Mouse (Mus musculus) myocyte (in vitro differentiated cells): Measurements from ENCODE around the gene Draxin. TPM values are rescaled to one million over a fixed set of nuclear protein-coding genes. Genes with fewer than 3 reads are reported as not detected.

Source experiments
- H3K27me3 ChIP-seq: one replicate; pipeline ENCODE4 v1.6.1; 2011; ENCODE audit not compliant: control insufficient read depth, insufficient read depth, insufficient read length
- H3K36me3 ChIP-seq: one replicate; pipeline ENCODE4 v1.6.1; 2011; ENCODE audit not compliant: control insufficient read depth, insufficient read depth
- H3K4me2 ChIP-seq: one replicate; pipeline ENCODE4 v1.6.1; 2011; ENCODE audit warnings: low read depth, control low read depth
- H3K4me3 ChIP-seq: one replicate; pipeline ENCODE4 v1.5.1; 2011; ENCODE audit warnings: mild to moderate bottlenecking, control low read depth, moderate library complexity
- H3K79me2 ChIP-seq: one replicate; pipeline ENCODE4 v1.6.1; 2011; ENCODE audit not compliant: control insufficient read depth, insufficient read depth
- H3ac ChIP-seq: one replicate; pipeline ENCODE4 v1.6.1; 2011; ENCODE audit not compliant: control insufficient read depth, insufficient read length
- CEBPB ChIP-seq: IDR thresholded peaks from 2 replicates; pipeline ENCODE4 v1.6.1; 2011; ENCODE audit warnings: mild to moderate bottlenecking, moderate library complexity; ENCODE audit not compliant: poor library complexity, insufficient read depth, severe bottlenecking
- E2F4 ChIP-seq: IDR thresholded peaks from one replicate; pipeline ENCODE4 v1.6.1; 2011; ENCODE audit warnings: mild to moderate bottlenecking, control low read depth, moderate library complexity; ENCODE audit not compliant: insufficient read depth
- MAX ChIP-seq: IDR thresholded peaks from one replicate; pipeline ENCODE4 v1.6.1; 2011; ENCODE audit warnings: low read depth, mild to moderate bottlenecking, control low read depth
- MYOD1 ChIP-seq, 3 experiments: IDR thresholded peaks; one replicate each; pipeline ENCODE4 v1.6.1; 2011; ENCODE audit warnings: control low read depth in 2 of 3, low read depth in 2 of 3, mild to moderate bottlenecking in 2 of 3, moderate library complexity in 1 of 3; ENCODE audit not compliant: insufficient read length in 2 of 3, control insufficient read depth in 1 of 3
- MYOG ChIP-seq, 3 experiments: IDR thresholded peaks; one replicate each; pipeline ENCODE4 v1.6.1; 2011; ENCODE audit warnings: control low read depth in 2 of 3, low read depth in 2 of 3, mild to moderate bottlenecking in 2 of 3; ENCODE audit not compliant: insufficient read length in 2 of 3, control insufficient read depth in 1 of 3, insufficient read depth in 1 of 3
- POLR2A ChIP-seq: IDR thresholded peaks from one replicate; pipeline ENCODE4 v1.6.1; 2011; ENCODE audit warnings: low read depth, mild to moderate bottlenecking, control low read depth, moderate library complexity; ENCODE audit not compliant: insufficient read length
- POLR2AphosphoS2 ChIP-seq: IDR thresholded peaks from one replicate; pipeline ENCODE4 v1.6.1; 2011; ENCODE audit warnings: low read depth, control low read depth; ENCODE audit not compliant: insufficient read length
- REST ChIP-seq: IDR thresholded peaks from one replicate; pipeline ENCODE4 v1.6.1; 2011; ENCODE audit warnings: mild to moderate bottlenecking, control low read depth, moderate library complexity; ENCODE audit not compliant: insufficient read depth, insufficient read length
- SRF ChIP-seq: IDR thresholded peaks from one replicate; pipeline ENCODE4 v1.6.1; 2011; ENCODE audit warnings: low read depth; ENCODE audit not compliant: control insufficient read depth, insufficient read length
- TCF12 ChIP-seq: IDR thresholded peaks from one replicate; pipeline ENCODE4 v1.6.1; 2011; ENCODE audit warnings: mild to moderate bottlenecking, control low read depth; ENCODE audit not compliant: poor library complexity, insufficient read depth, severe bottlenecking
- TCF3 ChIP-seq: IDR thresholded peaks from one replicate; pipeline ENCODE4 v1.6.1; 2011; ENCODE audit warnings: low read depth, control low read depth; ENCODE audit not compliant: insufficient read length
- USF1 ChIP-seq: IDR thresholded peaks from one replicate; pipeline ENCODE4 v1.6.1; 2011; ENCODE audit warnings: low read depth, mild to moderate bottlenecking, control low read depth, moderate library complexity
- polyA plus RNA-seq: library from polyadenylated mRNA; unstranded; fragments of >200 nt; fragmentation: generic; extraction: Trizol; gene quantifications from one replicate; pipeline ENCODE4 v1.2.1, GENCODE M21; 2012; ENCODE audit warnings: missing spikeins

The Draxin gene
- polyA plus RNA-seq, 1 experiment: 0.04 TPM

DNA sequence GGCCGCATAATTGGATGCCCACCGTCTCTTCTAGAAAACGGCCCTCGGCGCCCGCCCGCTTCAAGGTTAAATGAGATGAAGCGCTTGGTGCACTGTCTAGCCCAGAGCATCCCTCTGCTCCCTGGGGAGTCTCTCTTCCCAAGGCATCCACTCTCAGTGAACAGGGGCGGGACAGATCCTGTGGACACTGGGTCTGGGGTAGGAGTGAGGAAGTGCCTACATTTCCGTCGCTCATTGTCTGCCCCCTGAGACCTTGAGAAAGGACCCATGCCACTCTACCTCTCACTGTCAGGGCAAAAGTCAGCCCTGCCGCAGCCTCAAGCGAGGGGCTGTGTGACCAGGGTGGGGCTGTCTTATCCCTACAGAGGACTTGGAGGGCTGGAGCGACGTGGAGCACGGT, 34.0 kb upstream of the Draxin start:
- no peaks in the 10 kb centered on the region for H3K36me3 ChIP-seq
- H3ac ChIP-seq: no peak overlapping the region
- H3K4me2 ChIP-seq: no peak overlapping the region
- no peaks in the 10 kb centered on the region for H3K79me2 ChIP-seq
- no peak for TF ChIP-seq MYOD1 (IDR thresholded peaks at IDR 0.05; ENCODE audit: control insufficient read depth in 1 of 3, insufficient read length in 2 of 3, low read depth in 2 of 3)
- TF ChIP-seq POLR2AphosphoS2: no peak
- TF ChIP-seq TCF12: no peak
- no peak for TF ChIP-seq MAX
- peaks cover 31% of the 10 kb centered on the region for H3K27me3 ChIP-seq
- no peak overlapping the region for H3K4me3 ChIP-seq

DNA sequence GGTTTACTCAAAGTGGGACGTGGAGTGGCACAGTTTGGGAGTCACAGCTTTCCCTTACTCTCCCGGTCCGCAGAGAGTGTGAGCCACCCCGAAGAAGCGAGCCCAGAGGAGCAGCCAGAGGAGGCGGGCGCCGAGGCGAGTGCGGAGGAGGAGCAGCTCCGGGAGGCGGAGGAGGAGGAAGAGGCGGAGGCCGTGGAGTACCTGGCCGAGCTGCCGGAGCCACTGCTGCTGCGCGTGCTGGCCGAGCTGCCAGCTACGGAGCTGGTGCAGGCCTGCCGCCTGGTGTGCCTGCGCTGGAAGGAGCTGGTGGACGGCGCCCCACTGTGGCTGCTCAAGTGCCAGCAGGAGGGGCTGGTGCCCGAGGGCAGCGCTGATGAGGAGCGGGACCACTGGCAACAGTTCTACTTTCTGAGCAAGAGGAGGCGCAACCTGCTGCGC, 33.5 kb upstream of the Draxin start:
- Histone ChIP-seq H3K79me2 (no peaks in the 10 kb centered on the region), H3K27me3 (peaks cover 31% of the 10 kb centered on the region), H3K4me2 (peak overlapping the region; percentile 66), H3K36me3 (no peaks in the 10 kb centered on the region), H3K4me3 (no peak overlapping the region), H3ac (no peak overlapping the region)
- TF ChIP-seq POLR2AphosphoS2 (no peak), USF1 (no peak), MYOD1 (IDR thresholded peaks at IDR 0.05; ENCODE audit: control insufficient read depth in 1 of 3, insufficient read length in 2 of 3, low read depth in 2 of 3) (peak in 1 of 3 experiments; percentile 12), TCF3 (no peak), MYOG (IDR thresholded peaks at IDR 0.05; ENCODE audit: control insufficient read depth in 1 of 3, insufficient read depth in 1 of 3, insufficient read length in 2 of 3, low read depth in 2 of 3) (peak in 1 of 3 experiments; percentile 27)

DNA sequence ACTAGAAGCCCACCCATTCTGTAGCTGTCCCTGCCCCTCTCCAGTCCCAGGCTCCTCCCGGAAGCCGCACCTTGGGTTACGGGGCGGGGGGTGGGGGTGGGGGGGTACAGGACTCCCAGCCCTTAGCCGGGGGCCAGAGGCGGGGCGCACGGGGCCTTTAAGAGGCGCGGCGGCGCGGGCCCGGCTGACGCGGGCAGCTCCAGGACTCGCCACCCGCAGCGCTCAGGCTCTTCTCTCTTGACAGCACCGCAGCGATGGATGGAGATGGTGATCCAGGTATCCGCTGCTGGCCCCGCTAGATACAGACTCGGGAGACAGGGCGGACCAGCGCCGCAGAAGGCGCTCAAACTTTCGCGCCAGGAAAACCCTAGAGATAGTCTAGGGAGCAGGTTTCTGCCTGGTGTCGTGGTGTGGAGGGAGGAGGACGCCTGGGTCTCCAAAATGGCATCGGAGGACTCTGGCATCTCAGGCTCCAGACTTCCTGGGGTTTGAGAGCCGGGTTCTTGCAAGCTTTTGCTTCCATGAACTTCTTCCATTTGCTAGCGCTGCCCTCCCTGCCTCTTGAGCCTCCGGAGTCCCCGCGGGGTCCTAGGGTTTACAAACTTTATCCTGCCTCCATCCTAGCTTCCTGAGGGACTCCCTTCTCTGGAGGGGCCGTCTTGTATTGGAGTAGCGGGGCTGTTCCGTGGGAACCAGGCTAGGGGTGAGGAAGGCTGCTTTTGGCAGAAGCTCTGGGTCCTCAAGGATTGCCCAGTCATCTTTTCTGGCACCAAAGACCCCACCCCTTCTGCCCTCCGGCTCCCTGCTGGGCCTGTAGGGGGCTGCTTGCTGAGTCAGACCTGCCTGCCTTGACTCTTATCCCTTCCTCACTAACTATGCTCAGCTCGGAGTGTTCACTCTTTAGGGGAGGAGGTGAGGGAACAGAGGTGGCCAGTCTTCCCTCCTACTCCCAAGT, 30.2 kb upstream of the Draxin start, which contains the start of the genes Fbxo44 and Fbxo2:
TSS of gene Fbxo44 (minus strand) at position 47 of the 955 bp plus-strand sequence.
TSS of gene Fbxo2 (plus strand) at position 186 of the 955 bp plus-strand sequence.
- peak within 1 kb of the TSS; percentile 23 for H3K4me3 ChIP-seq
- no peaks in the 10 kb centered on the region for H3K79me2 ChIP-seq
- peaks cover 20% of the 10 kb centered on the region for H3K27me3 ChIP-seq
- TF ChIP-seq MAX (no peak), USF1 (no peak), TCF3 (no peak), POLR2AphosphoS2 (no peak), MYOG (IDR thresholded peaks at IDR 0.05; ENCODE audit: control insufficient read depth in 1 of 3, insufficient read depth in 1 of 3, insufficient read length in 2 of 3, low read depth in 2 of 3) (no peak), POLR2A (no peak), REST (no peak), SRF (no peak)
- no peak within 1 kb of the TSS for H3ac ChIP-seq
- no peaks in the 10 kb centered on the region for H3K36me3 ChIP-seq
- peak within 1 kb of the TSS; percentile 75 for H3K4me2 ChIP-seq

DNA sequence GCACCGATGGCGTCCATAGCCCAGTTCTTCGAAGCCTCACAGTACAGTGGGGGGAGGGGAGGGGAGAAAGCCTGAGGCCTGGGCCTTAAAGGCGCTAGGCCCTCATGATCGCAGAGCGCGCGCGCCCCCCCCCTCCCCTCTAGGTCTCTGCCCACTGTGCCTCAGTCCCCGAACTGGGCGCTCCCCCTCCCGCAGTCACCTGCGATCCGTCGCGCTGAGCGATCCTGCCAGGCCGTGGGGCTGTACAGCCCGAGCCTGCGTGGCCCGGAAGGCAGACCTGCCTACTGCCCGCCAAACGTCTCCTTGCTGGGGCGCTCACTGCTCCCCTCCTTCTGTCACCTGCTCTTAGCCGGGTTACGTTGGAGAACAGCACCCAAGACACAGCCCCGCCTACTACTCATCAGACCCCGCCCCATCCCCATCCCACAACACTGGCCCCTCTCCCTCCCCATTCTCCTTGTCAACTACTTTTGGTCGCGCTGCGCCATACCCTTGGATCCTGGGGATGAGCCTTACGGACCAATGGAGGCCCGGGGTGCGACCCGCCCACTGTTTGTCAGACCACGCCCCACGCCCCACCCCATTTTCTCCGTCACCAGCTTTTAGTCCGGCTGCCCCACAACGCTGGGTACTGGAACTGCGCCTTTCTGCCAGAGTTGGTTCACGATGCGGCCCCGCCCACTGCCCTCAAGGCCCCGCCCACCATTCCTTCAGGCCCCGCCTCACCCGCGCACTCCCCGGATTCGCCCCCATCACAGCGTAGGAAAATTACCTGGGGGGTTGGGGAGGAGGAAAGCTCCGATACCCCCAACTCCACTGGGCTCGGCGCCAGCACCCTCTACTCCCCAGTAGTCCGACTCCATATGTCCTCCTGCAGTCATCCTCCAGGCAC, 29.3 kb upstream of the Draxin start:
- no peak for TF ChIP-seq USF1
- peak in 1 of 3 experiments; percentile 21 for TF ChIP-seq MYOD1 (IDR thresholded peaks at IDR 0.05; ENCODE audit: control insufficient read depth in 1 of 3, insufficient read length in 2 of 3, low read depth in 2 of 3)
- Histone ChIP-seq H3K4me3 (peak overlapping the region; percentile 23), H3ac (no peak overlapping the region), H3K36me3 (no peaks in the 10 kb centered on the region), H3K4me2 (peak overlapping the region; percentile 75), H3K27me3 (peaks cover 11% of the 10 kb centered on the region), H3K79me2 (no peaks in the 10 kb centered on the region)

DNA sequence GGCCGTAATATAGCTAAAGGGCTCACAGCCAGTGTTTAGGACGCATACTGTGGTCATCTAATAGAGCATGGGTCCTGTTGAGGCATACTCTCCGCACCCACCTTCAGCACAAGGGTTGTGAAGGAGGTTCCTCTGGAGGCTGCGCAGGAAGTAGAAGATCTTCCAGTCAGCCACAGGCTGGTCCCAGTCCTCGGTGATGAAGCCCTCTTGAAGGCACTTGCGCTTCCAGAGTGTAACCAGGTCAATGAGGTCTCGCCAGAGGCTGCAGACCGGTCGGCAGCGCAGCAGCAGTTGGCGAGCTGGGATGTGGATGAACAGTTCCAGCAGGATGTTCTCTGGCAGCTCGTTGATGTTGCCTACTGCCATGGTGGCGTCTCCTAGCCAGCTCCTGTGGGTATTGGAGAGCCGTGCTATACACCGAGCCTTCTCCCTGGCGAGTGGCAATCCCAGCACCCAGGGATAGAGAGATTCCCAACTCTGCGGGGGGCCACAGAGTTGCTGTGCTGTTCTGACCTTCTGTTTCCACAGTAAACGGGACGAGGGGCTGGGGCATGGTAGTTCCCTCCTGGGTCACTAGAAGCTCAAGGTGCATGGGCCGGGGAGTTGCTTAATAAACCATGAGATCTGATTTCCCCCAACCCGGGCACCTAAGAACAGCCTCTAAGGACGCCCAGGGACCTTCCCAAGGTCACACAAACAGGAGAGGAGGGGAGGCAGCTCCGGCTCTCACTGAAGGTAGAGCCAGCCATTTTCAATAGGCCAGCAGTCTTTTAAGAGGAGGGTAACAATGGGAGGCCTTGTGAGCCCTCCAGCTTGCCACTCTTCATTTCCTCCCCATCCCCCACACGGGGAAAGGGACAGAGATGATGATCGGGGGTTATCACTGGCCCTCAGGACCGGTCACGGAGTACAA, 28.2 kb upstream of the Draxin start:
- H3K79me2 ChIP-seq: no peaks in the 10 kb centered on the region
- TF ChIP-seq E2F4: no peak
- no peak for TF ChIP-seq CEBPB
- no peak for TF ChIP-seq POLR2A
- TF ChIP-seq TCF3: no peak
- no peak for TF ChIP-seq MYOD1 (IDR thresholded peaks at IDR 0.05; ENCODE audit: control insufficient read depth in 1 of 3, insufficient read length in 2 of 3, low read depth in 2 of 3)
- no peak for TF ChIP-seq POLR2AphosphoS2
- TF ChIP-seq MYOG (IDR thresholded peaks at IDR 0.05; ENCODE audit: control insufficient read depth in 1 of 3, insufficient read depth in 1 of 3, insufficient read length in 2 of 3, low read depth in 2 of 3): no peak
- TF ChIP-seq SRF: no peak
- TF ChIP-seq TCF12: no peak
- TF ChIP-seq REST: no peak
- no peak for TF ChIP-seq MAX
- no peak for TF ChIP-seq USF1
- peak overlapping the region; percentile 24 for H3K4me2 ChIP-seq
- no peaks in the 10 kb centered on the region for H3K36me3 ChIP-seq
- no peak overlapping the region for H3ac ChIP-seq
- H3K27me3 ChIP-seq: no peaks in the 10 kb centered on the region
- H3K4me3 ChIP-seq: peak overlapping the region; percentile 23
